Mouse (Mus musculus) spleen, adult 2 months (tissue): Measurements from ENCODE around the gene Best2.

ENCODE experiments used
- CTCF ChIP-seq: fragments of 200-500 bp; IDR thresholded peaks from 2 replicates; pipeline ENCODE4 v1.5.1; 2011; ENCODE audit warnings: mild to moderate bottlenecking, inconsistent platforms; ENCODE audit not compliant: insufficient read depth, insufficient read length, insufficient replicate concordance; ENCODE audit errors: extremely low read depth
- POLR2A ChIP-seq: fragments of 200-500 bp; IDR thresholded peaks from 2 replicates; pipeline ENCODE4 v1.6.1; 2011; ENCODE audit warnings: low read depth, low read length, inconsistent platforms

- TF ChIP-seq CTCF: no peak
- TF ChIP-seq POLR2A: no peak
Measured at GRCm38 (mm10) chr8:85011242-85011641, 3.1 kb downstream of the Best2 start.
